Mouse (Mus musculus): ENCODE results near the gene Jmjd8. TPM values are rescaled to one million over a fixed set of nuclear protein-coding genes. Genes with fewer than 3 reads are reported as not detected.

The Jmjd8 gene
- polyA plus RNA-seq, 1 experiment = 16.4 TPM

GRCm38 (mm10) chr17:25823452-25823851 is 5.2 kb upstream of the Jmjd8 start, which contains the start of gene Wdr24:
Gene Wdr24 (plus strand): TSS chr17:25823627.
- TF ChIP-seq CTCF (IDR thresholded peaks at IDR 0.05; ENCODE audit: control insufficient read depth, insufficient read depth, insufficient replicate concordance, low read depth, low read length) (no peak), POLR2A (IDR thresholded peaks at IDR 0.05; ENCODE audit: control insufficient read depth, low read depth, low read length) (peak; percentile 59)
- Histone ChIP-seq H3K4me3 (ENCODE audit: control insufficient read depth, low read depth, low read length) (peak within 1 kb of the TSS; percentile 87), H3K27me3 (ENCODE audit: control insufficient read depth, insufficient read depth, low read length) (no peaks in the 10 kb centered on the region), H3K36me3 (ENCODE audit: control insufficient read depth, insufficient read depth, low read length) (no peaks in the 10 kb centered on the region; the same call in 1 of the 2 replicates), H3K4me1 (ENCODE audit: control insufficient read depth, insufficient read depth, low read length) (peaks cover 26% of the 10 kb centered on the region), H3K27ac (ENCODE audit: control insufficient read depth, insufficient read depth, low read depth, low read length) (peak within 1 kb of the TSS; percentile 37)

- H3K27ac ChIP-seq (ENCODE audit: control insufficient read depth, insufficient read depth, low read depth, low read length) = no peak overlapping the region
- H3K4me1 ChIP-seq (ENCODE audit: control insufficient read depth, insufficient read depth, low read length) = peaks cover 28% of the 10 kb centered on the region
- no peaks in the 10 kb centered on the region for H3K27me3 ChIP-seq (ENCODE audit: control insufficient read depth, insufficient read depth, low read length)
- H3K36me3 ChIP-seq (ENCODE audit: control insufficient read depth, insufficient read depth, low read length) = no peaks in the 10 kb centered on the region; the same call in 1 of the 2 replicates
- TF ChIP-seq POLR2A (IDR thresholded peaks at IDR 0.05; ENCODE audit: control insufficient read depth, low read depth, low read length) (no peak), CTCF (IDR thresholded peaks at IDR 0.05; ENCODE audit: control insufficient read depth, insufficient read depth, insufficient replicate concordance, low read depth, low read length) (no peak)
- peak overlapping the region; percentile 87 for H3K4me3 ChIP-seq (ENCODE audit: control insufficient read depth, low read depth, low read length)
These were observed 4.1 kb upstream of the Jmjd8 start for GRCm38 (mm10) chr17:25824362-25825142.

GRCm38 (mm10) chr17:25825311-25825710 is 3.4 kb upstream of the Jmjd8 start:
- TF ChIP-seq POLR2A (IDR thresholded peaks at IDR 0.05; ENCODE audit: control insufficient read depth, low read depth, low read length) (no peak), CTCF (IDR thresholded peaks at IDR 0.05; ENCODE audit: control insufficient read depth, insufficient read depth, insufficient replicate concordance, low read depth, low read length) (no peak)
- no peak overlapping the region for H3K27ac ChIP-seq (ENCODE audit: control insufficient read depth, insufficient read depth, low read depth, low read length)
- peaks cover 25% of the 10 kb centered on the region for H3K4me1 ChIP-seq (ENCODE audit: control insufficient read depth, insufficient read depth, low read length)
- no peaks in the 10 kb centered on the region for H3K27me3 ChIP-seq (ENCODE audit: control insufficient read depth, insufficient read depth, low read length)
- no peaks in the 10 kb centered on the region; the same call in 1 of the 2 replicates for H3K36me3 ChIP-seq (ENCODE audit: control insufficient read depth, insufficient read depth, low read length)
- H3K4me3 ChIP-seq (ENCODE audit: control insufficient read depth, low read depth, low read length) = no peak overlapping the region

GRCm38 (mm10) chr17:25825984-25826570 is 2.6 kb upstream of the Jmjd8 start:
- H3K27me3 ChIP-seq (ENCODE audit: control insufficient read depth, insufficient read depth, low read length) = no peaks in the 10 kb centered on the region
- TF ChIP-seq POLR2A (IDR thresholded peaks at IDR 0.05; ENCODE audit: control insufficient read depth, low read depth, low read length) = no peak
- TF ChIP-seq CTCF (IDR thresholded peaks at IDR 0.05; ENCODE audit: control insufficient read depth, insufficient read depth, insufficient replicate concordance, low read depth, low read length) = no peak
- H3K27ac ChIP-seq (ENCODE audit: control insufficient read depth, insufficient read depth, low read depth, low read length) = no peak overlapping the region
- H3K4me3 ChIP-seq (ENCODE audit: control insufficient read depth, low read depth, low read length) = no peak overlapping the region
- H3K36me3 ChIP-seq (ENCODE audit: control insufficient read depth, insufficient read depth, low read length) = no peaks in the 10 kb centered on the region; the same call in 1 of the 2 replicates
- peaks cover 25% of the 10 kb centered on the region for H3K4me1 ChIP-seq (ENCODE audit: control insufficient read depth, insufficient read depth, low read length)

- TF ChIP-seq CTCF (IDR thresholded peaks at IDR 0.05; ENCODE audit: control insufficient read depth, insufficient read depth, insufficient replicate concordance, low read depth, low read length) (no peak), POLR2A (IDR thresholded peaks at IDR 0.05; ENCODE audit: control insufficient read depth, low read depth, low read length) (no peak)
- H3K36me3 ChIP-seq (ENCODE audit: control insufficient read depth, insufficient read depth, low read length) = no peaks in the 10 kb centered on the region; the same call in 1 of the 2 replicates
- H3K4me1 ChIP-seq (ENCODE audit: control insufficient read depth, insufficient read depth, low read length) = peaks cover 32% of the 10 kb centered on the region
- no peaks in the 10 kb centered on the region for H3K27me3 ChIP-seq (ENCODE audit: control insufficient read depth, insufficient read depth, low read length)
- H3K4me3 ChIP-seq (ENCODE audit: control insufficient read depth, low read depth, low read length) = peak overlapping the region; percentile 54
- no peak overlapping the region for H3K27ac ChIP-seq (ENCODE audit: control insufficient read depth, insufficient read depth, low read depth, low read length)
These were observed 1.7 kb upstream of the Jmjd8 start for GRCm38 (mm10) chr17:25827011-25827410.

GRCm38 (mm10) chr17:25827546-25828222 is 983 bp upstream of the Jmjd8 start:
- TF ChIP-seq CTCF (IDR thresholded peaks at IDR 0.05; ENCODE audit: control insufficient read depth, insufficient read depth, insufficient replicate concordance, low read depth, low read length) (no peak), POLR2A (IDR thresholded peaks at IDR 0.05; ENCODE audit: control insufficient read depth, low read depth, low read length) (no peak)
- Histone ChIP-seq H3K27me3 (ENCODE audit: control insufficient read depth, insufficient read depth, low read length) (no peaks in the 10 kb centered on the region), H3K4me1 (ENCODE audit: control insufficient read depth, insufficient read depth, low read length) (peaks cover 34% of the 10 kb centered on the region), H3K4me3 (ENCODE audit: control insufficient read depth, low read depth, low read length) (peak overlapping the region; percentile 86), H3K36me3 (ENCODE audit: control insufficient read depth, insufficient read depth, low read length) (no peaks in the 10 kb centered on the region; the same call in 1 of the 2 replicates), H3K27ac (ENCODE audit: control insufficient read depth, insufficient read depth, low read depth, low read length) (no peak overlapping the region)

- peaks cover 31% of the 10 kb centered on the region for H3K4me1 ChIP-seq (ENCODE audit: control insufficient read depth, insufficient read depth, low read length)
- H3K4me3 ChIP-seq (ENCODE audit: control insufficient read depth, low read depth, low read length) = peak overlapping the region; percentile 86
- H3K27ac ChIP-seq (ENCODE audit: control insufficient read depth, insufficient read depth, low read depth, low read length) = peak overlapping the region; percentile 52
- TF ChIP-seq CTCF (IDR thresholded peaks at IDR 0.05; ENCODE audit: control insufficient read depth, insufficient read depth, insufficient replicate concordance, low read depth, low read length) = no peak
- TF ChIP-seq POLR2A (IDR thresholded peaks at IDR 0.05; ENCODE audit: control insufficient read depth, low read depth, low read length) = no peak
- no peaks in the 10 kb centered on the region for H3K27me3 ChIP-seq (ENCODE audit: control insufficient read depth, insufficient read depth, low read length)
- no peaks in the 10 kb centered on the region; the same call in 1 of the 2 replicates for H3K36me3 ChIP-seq (ENCODE audit: control insufficient read depth, insufficient read depth, low read length)
These were observed 458 bp upstream of the Jmjd8 start for GRCm38 (mm10) chr17:25828223-25828594.

Measured in testis, adult 2 months (tissue).